Mouse (Mus musculus) midbrain, embryonic 14.5 days (tissue): ENCODE data around the gene Evi5. TPM values are rescaled to one million over a fixed set of nuclear protein-coding genes. Genes with fewer than 3 reads are reported as not detected.

Experiments used
- ATAC-seq: fragments of 200-750 bp; cut with Nextera tagmentation; 2 replicates; pipeline ENCODE4 v1.8.0; 2017; ENCODE audit warnings: moderate number of reproducible peaks, moderate library complexity; ENCODE audit not compliant: low FRiP score, low TSS enrichment
- DNase-seq: peaks from one replicate; pipeline ENCODE4 v3.0.0-alpha.2; 2015
- H3K27ac ChIP-seq: fragments of 300-500 bp; sonication (generic); replicated peaks from 2 replicates; pipeline ENCODE4 v1.5.1; 2014; ENCODE audit warnings: mild to moderate bottlenecking, low read depth, low read length, moderate library complexity
- H3K27me3 ChIP-seq: fragments of 300-500 bp; sonication (generic); 2 replicates; pipeline ENCODE4 v1.6.1; 2014; ENCODE audit warnings: low read length, control low read depth, mixed read lengths; ENCODE audit not compliant: control insufficient read depth, insufficient read depth
- H3K36me3 ChIP-seq: fragments of 300-500 bp; sonication (generic); 2 replicates; pipeline ENCODE4 v1.6.1; 2014; ENCODE audit warnings: low read length, control low read depth; ENCODE audit not compliant: control insufficient read depth, insufficient read depth
- H3K4me1 ChIP-seq: fragments of 300-500 bp; sonication (generic); 2 replicates; pipeline ENCODE4 v1.6.1; 2014; ENCODE audit warnings: mild to moderate bottlenecking, antibody characterized with exemption, low read length, control low read depth; ENCODE audit not compliant: control insufficient read depth, insufficient read depth
- H3K4me2 ChIP-seq: fragments of 300-500 bp; sonication (generic); 2 replicates; pipeline ENCODE4 v1.6.1; 2014; ENCODE audit warnings: mild to moderate bottlenecking, low read length, moderate library complexity
- H3K4me3 ChIP-seq: fragments of 300-500 bp; sonication (generic); replicated peaks from 2 replicates; pipeline ENCODE4 v1.5.1; 2014; ENCODE audit warnings: low read depth, low read length
- H3K9ac ChIP-seq: fragments of 300-500 bp; sonication (generic); replicated peaks from 2 replicates; pipeline ENCODE4 v1.6.1; 2014; ENCODE audit warnings: mild to moderate bottlenecking, low read length, moderate library complexity
- H3K9me3 ChIP-seq: fragments of 300-500 bp; sonication (generic); 2 replicates; pipeline ENCODE4 v1.6.1; 2016; ENCODE audit warnings: low read length, control low read depth, mixed read lengths; ENCODE audit not compliant: control insufficient read depth
- WGBS: fragments of 180-500 bp; shearing (Covaris S2); extraction: QIAGEN DNeasy Blood & Tissue Kit; methylation state at CpG from one replicate; pipeline ENCODE4 v1.1.7; 2014; 5-methylcytosine and 5-hydroxymethylcytosine counted together
- polyA plus RNA-seq: library from polyadenylated mRNA; unstranded; fragments of >200 nt; fragmentation: Nextera tagmentation; extraction: Ambion mirVana; gene quantifications from 2 replicates; pipeline ENCODE4 v1.2.1, GENCODE M21; 2014

Evi5 gene
- polyA plus RNA-seq, 1 experiment from 2014 or later: 40.5 TPM

DNA sequence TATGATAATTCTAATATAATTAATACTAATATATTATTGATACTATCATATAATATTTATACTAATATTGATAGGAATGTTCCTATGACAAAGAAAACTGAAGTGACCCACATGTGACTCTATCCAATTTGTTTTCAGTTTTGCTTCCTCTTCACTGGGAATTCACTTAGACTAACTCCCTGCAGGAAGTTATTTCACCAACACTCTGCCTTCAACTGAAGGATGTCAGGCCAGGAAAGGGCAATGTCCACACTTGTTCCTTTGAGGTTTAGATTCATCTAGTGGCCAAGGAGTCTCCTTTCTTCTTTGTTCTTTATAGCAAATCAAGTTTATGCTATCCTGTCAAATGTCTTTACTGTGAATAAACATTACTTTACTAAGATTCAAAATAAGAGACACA is 111.2 kb downstream of the Evi5 start:
- H3K27me3 ChIP-seq: no peaks in the 10 kb centered on the region
- no peaks in the 10 kb centered on the region for H3K9me3 ChIP-seq
- H3K27ac ChIP-seq: no peak overlapping the region
- DNase-seq (no peak), ATAC-seq (no peak)
- H3K36me3 ChIP-seq: no peaks in the 10 kb centered on the region
- H3K4me2 ChIP-seq: no peak overlapping the region
- H3K4me1 ChIP-seq: no peaks in the 10 kb centered on the region
- H3K9ac ChIP-seq: no peak overlapping the region
- H3K4me3 ChIP-seq: no peak overlapping the region

DNA sequence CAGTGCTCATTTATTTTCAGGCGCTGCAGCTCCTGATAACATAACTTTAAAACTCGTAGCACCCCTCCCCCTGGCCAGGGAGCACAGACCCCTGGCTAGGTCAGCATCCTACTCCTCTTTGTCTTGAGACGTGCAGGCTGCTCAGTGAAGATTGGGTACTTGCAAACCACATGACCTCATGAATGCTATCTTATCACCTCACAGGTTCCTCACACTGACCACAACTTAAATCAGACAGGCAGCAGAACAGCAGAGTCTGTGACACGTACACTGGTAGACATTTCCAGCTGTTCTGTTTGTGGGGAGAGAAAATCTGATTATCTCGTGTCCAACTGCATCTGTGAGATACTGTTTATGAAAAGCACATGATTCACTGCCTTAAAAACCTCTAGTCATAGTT is 115.8 kb downstream of the Evi5 start:
- no peak overlapping the region for H3K9ac ChIP-seq
- DNase-seq (no peak), ATAC-seq (no peak)
- H3K4me2 ChIP-seq: no peak overlapping the region
- no peaks in the 10 kb centered on the region for H3K9me3 ChIP-seq
- H3K4me1 ChIP-seq: no peaks in the 10 kb centered on the region
- no peaks in the 10 kb centered on the region for H3K27me3 ChIP-seq
- 0 out of 2 replicates have a peak, but pooled peaks cover 5% of the 10 kb centered on the region for H3K36me3 ChIP-seq
- H3K27ac ChIP-seq: no peak overlapping the region
- WGBS: 70% methylated on average over 5 of the region's 5 CpGs
- no peak overlapping the region for H3K4me3 ChIP-seq

DNA sequence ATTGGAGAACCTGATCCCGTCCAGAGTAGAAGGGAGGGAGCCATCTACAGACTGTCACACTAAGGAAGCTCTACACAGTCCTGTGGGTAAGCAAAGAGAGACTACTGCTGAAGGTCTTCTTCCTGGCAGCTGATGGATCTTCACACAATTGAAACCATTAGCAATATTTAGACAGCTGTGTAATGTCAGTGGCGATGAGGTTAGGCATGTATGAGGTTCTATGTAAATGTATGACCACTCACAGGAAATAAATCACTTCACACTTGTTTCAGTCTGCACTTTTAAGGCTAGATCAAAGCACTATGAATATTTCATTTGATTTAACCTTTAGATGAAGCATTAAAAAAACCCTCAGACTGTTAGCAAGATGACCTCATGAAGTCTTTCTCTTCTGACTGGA is 118.8 kb downstream of the Evi5 start:
- DNase-seq (no peak), ATAC-seq (no peak)
- H3K4me2 ChIP-seq: no peak overlapping the region
- 84% methylated on average over 2 of the region's 2 CpGs for WGBS
- no peaks in the 10 kb centered on the region for H3K9me3 ChIP-seq
- 0 out of 2 replicates have a peak, but pooled peaks cover 5% of the 10 kb centered on the region for H3K36me3 ChIP-seq
- H3K27ac ChIP-seq: no peak overlapping the region
- H3K27me3 ChIP-seq: no peaks in the 10 kb centered on the region
- H3K9ac ChIP-seq: no peak overlapping the region
- H3K4me3 ChIP-seq: no peak overlapping the region
- no peaks in the 10 kb centered on the region for H3K4me1 ChIP-seq

DNA sequence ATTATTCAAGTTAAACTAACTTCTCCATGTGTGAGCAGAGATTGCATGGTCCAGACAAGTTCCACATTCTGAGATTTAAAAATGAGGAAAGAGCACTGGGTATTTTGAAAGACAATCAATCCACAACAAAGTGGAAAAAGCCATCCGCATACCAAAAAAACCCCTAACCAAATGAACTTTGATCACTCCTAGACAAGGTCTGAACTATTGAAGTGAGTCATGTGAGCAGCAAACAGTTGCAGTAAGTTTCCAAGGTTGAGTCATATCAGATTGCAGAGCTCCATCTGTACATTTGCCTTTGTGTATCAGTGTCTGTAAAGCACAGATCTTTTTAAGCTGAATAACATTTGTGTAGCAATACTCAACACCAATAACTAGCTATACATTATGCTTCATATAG is 120.2 kb downstream of the Evi5 start:
- Histone ChIP-seq H3K9me3 (no peaks in the 10 kb centered on the region), H3K9ac (no peak overlapping the region), H3K27me3 (no peaks in the 10 kb centered on the region), H3K4me1 (no peaks in the 10 kb centered on the region), H3K4me2 (no peak overlapping the region), H3K4me3 (no peak overlapping the region), H3K36me3 (0 out of 2 replicates have a peak, but pooled peaks cover 5% of the 10 kb centered on the region), H3K27ac (no peak overlapping the region)
- DNase-seq (no peak), ATAC-seq (no peak)
- 98% methylated on average over 1 of the region's 1 CpGs for WGBS

DNA sequence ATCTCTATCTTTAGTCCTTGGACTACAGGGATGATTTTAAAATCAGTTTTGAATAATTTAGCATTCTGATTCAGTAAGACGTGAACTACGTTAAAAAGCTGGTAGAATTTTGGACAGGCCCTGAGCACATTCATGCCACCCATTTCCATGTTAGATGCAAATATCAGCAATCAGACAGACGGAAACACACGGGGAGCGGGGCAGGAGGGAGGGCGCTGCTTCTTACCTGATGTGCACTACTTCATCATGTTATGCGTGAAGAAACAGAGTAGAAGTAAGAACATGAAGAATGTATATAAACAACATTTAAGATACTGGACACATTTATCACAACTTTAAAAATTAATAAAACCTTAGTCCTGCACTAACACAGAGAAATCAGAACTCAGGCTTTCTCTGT is 121.3 kb downstream of the Evi5 start:
- WGBS: 96% methylated on average over 7 of the region's 7 CpGs
- DNase-seq: no peak
- Histone ChIP-seq H3K36me3 (0 out of 2 replicates have a peak, but pooled peaks cover 5% of the 10 kb centered on the region), H3K4me1 (no peaks in the 10 kb centered on the region), H3K27me3 (no peaks in the 10 kb centered on the region), H3K9ac (no peak overlapping the region), H3K4me2 (no peak overlapping the region), H3K4me3 (no peak overlapping the region), H3K9me3 (no peaks in the 10 kb centered on the region), H3K27ac (no peak overlapping the region)
- no peak for ATAC-seq

DNA sequence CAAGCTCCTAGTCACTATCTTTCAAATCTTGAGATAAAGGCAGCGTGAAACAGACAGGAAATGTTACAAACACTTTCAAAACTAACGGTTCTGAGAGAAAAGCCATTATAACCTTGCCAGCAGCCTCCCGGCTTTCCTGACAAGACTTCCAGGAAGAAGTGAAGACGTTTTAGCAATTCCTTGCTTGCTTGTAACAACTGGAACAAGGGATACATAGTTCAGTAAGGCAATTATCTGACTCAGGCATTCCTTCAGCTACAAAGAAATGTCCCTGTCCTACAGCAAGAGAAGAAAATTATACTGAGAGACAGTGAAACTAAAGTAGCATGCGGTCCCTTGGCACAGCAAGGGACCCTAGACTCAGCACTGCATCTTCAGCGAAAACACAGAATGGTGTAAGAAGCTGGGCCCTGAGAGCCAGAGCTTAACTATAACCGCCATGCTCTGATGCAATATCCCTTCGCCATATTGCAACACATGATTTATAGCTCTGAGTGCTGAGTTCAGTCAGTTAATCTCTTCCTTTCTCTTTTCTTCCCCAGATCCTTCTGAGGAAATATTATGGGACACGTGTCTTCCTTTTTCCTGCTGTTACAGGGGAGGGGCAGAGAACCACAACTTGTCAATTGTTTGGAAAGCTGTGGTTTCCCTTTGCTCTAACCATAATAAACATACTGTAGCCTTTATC is 125.5 kb downstream of the Evi5 start:
- no peaks in the 10 kb centered on the region for H3K36me3 ChIP-seq
- no peak overlapping the region for H3K4me2 ChIP-seq
- H3K9ac ChIP-seq: no peak overlapping the region
- H3K4me3 ChIP-seq: no peak overlapping the region
- DNase-seq: no peak
- no peaks in the 10 kb centered on the region for H3K9me3 ChIP-seq
- H3K27ac ChIP-seq: no peak overlapping the region
- no peaks in the 10 kb centered on the region for H3K27me3 ChIP-seq
- 81% methylated on average over 9 of the region's 9 CpGs for WGBS
- no peaks in the 10 kb centered on the region for H3K4me1 ChIP-seq
- no peak for ATAC-seq

DNA sequence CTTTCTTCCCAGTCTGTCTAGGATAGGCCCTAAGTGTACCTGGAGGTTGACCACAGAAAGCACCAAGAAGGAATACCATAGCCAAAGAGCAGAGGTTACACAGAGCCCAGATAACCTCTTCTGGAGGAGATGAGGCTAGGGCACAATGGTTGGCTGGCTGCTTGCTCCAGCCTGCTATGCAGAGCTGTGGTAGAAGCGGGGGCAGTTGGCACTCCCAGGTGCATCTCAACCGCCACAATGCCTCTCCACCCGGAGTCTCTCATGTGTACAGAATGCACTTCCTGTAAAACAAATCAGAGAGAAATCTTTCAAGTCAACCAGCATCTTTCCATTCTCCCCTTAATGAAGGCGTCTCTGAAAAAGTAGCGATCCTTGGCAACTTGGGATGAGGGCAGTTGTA is 135.9 kb downstream of the Evi5 start:
- no peak for ATAC-seq
- no peak overlapping the region for H3K9ac ChIP-seq
- H3K27ac ChIP-seq: no peak overlapping the region
- 94% methylated on average over 5 of the region's 5 CpGs for WGBS
- no peaks in the 10 kb centered on the region for H3K36me3 ChIP-seq
- H3K4me1 ChIP-seq: no peaks in the 10 kb centered on the region
- no peaks in the 10 kb centered on the region for H3K9me3 ChIP-seq
- H3K4me2 ChIP-seq: no peak overlapping the region
- H3K4me3 ChIP-seq: no peak overlapping the region
- no peak for DNase-seq
- no peaks in the 10 kb centered on the region for H3K27me3 ChIP-seq

DNA sequence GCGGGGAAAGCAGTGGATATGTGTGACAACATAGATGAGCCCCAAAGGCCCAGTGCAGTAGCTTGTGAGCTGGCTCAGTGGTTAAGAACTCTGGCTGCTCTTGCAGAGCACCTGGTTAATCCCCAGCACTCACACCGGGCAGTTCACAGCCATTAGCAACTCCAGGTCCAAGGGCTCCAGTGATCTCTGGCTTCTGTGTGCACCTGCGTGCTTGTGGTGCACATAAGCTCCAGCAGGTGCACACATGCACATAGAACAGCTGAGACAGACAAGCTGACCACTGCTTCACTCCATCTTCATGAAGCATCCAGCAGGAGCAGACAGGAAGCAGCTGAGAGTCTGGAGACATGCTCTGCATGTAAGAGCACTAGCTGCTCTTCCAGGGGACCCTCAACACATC is 136.6 kb downstream of the Evi5 start:
- Histone ChIP-seq H3K9me3 (no peaks in the 10 kb centered on the region), H3K27ac (no peak overlapping the region), H3K36me3 (no peaks in the 10 kb centered on the region), H3K4me3 (no peak overlapping the region), H3K4me2 (no peak overlapping the region), H3K9ac (no peak overlapping the region), H3K4me1 (no peaks in the 10 kb centered on the region), H3K27me3 (no peaks in the 10 kb centered on the region)
- DNase-seq (no peak), ATAC-seq (no peak)
- 86% methylated on average over 3 of the region's 3 CpGs for WGBS

DNA sequence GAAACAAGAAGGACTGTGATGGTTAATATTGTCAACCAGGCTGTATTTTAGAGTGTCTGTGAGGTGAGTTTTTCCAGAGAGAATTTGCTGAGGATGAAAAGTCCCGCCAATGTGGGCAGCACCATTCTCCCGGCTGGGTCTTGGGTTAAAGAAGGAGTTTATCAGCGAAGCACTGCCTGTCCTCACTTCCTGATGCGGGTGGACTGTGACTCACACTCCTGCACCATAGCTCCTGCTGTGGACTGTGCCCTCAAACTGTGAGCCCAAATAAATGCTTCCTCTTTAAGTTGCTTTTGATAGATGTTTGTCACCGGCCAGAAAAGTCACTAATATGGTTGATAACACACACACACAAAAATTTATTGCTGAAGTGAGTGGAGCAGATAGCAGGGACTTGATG is 138.7 kb downstream of the Evi5 start:
- Histone ChIP-seq H3K4me1 (no peaks in the 10 kb centered on the region), H3K9ac (no peak overlapping the region), H3K27ac (no peak overlapping the region), H3K36me3 (no peaks in the 10 kb centered on the region), H3K27me3 (0 out of 2 replicates have a peak, but pooled peaks cover 3% of the 10 kb centered on the region), H3K4me3 (no peak overlapping the region), H3K4me2 (no peak overlapping the region), H3K9me3 (no peaks in the 10 kb centered on the region)
- no peak for ATAC-seq
- WGBS: 89% methylated on average over 5 of the region's 5 CpGs
- DNase-seq: no peak
